ENCODE assay signal across 23 mouse cellular contexts in the genomic region with DNA sequence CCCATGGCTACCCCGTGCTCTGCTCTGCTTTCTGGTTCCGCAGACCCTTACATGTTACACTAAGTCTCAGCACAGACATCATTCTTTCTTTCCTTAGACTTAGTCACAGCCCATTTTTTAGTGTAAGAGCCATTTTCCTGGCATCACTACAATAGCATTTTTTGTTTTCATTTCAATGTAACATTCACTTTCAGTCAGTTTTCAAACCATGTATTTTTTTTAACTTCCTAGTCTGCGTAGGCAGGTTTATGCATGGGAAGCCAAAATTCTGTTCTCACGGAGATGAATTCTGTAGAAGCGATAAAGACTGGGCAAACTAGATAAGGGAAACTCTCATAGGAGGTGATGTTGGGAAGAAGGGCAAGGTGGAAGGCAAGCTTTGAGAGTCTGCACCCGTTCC. TPM values are rescaled to one million over a fixed set of nuclear protein-coding genes. Genes with fewer than 3 reads are reported as not detected.
"Had no signal": no experiment of that assay in that cellular context is flagged by ENCODE, and none has a peak within 500 bp of the region (broad histone marks: within the 10 kb centered on the region; RNA-seq: fewer than 3 reads in every experiment).

No protein-coding gene starts in this region.

- H3K9ac ChIP-seq: kidney, embryonic 15.5 days; liver, embryonic 13.5 days had no signal

- DNase-seq: kidney, adult 8-10 months; kidney, postnatal 10 days; kidney, postnatal 36 days; layer of hippocampus, postnatal 36 days; liver, embryonic 13.5 days; lung, postnatal 4 days; midbrain, embryonic 14.5 days; thymus, adult 18-20 months; thymus, postnatal 36 days had no signal

- H3K27me3 ChIP-seq: kidney, embryonic 15.5 days; liver, embryonic 13.5 days had no signal

- H3K9me3 ChIP-seq: kidney, embryonic 15.5 days; liver, embryonic 13.5 days had no signal

- H3K36me3 ChIP-seq: kidney, embryonic 15.5 days; liver, embryonic 13.5 days had no signal

- ATAC-seq: lung, postnatal 0 days had no signal

- H3K4me3 ChIP-seq: kidney, embryonic 15.5 days; left cerebral cortex, adult 2 months; liver, embryonic 13.5 days had no signal

- H3K4me2 ChIP-seq: kidney, embryonic 15.5 days; liver, embryonic 13.5 days; midbrain, embryonic 11.5 days had no signal

- H3K27ac ChIP-seq: kidney, embryonic 15.5 days; left cerebral cortex, adult 2 months; liver, embryonic 13.5 days had no signal

RNA-seq across cellular contexts. Expression of gene Mgp, which starts 13.9 kb away (rescaled TPM):
- total RNA-seq: megakaryocyte progenitor cell, adult 5-6 weeks; megakaryocyte-erythroid progenitor cell, adult 5-6 weeks had no signal

RNA-seq across cellular contexts. Expression of gene Art4, which starts 32.0 kb away (rescaled TPM):
- total RNA-seq: layer of hippocampus, postnatal 36 days; left cerebral cortex, adult 2 months; left cerebral cortex, postnatal 36 days had no signal
- polyA plus RNA-seq: midbrain, embryonic 14.5 days; neural tube, embryonic 14.5 days had no signal

RNA-seq across cellular contexts. Expression of gene Erp27, which starts 32.4 kb away (rescaled TPM):
- total RNA-seq: left cerebral cortex, postnatal 36 days; midbrain, postnatal 0 days had no signal
- polyA plus RNA-seq: midbrain, embryonic 11.5 days; midbrain, embryonic 14.5 days; midbrain, postnatal 0 days; neural tube, embryonic 14.5 days had no signal

RNA-seq across cellular contexts. Expression of gene Pde6h, which starts 34.1 kb away (rescaled TPM):
- polyA plus RNA-seq: limb, embryonic 11.5 days; liver, embryonic 13.5 days; liver, embryonic 16.5 days; midbrain, embryonic 11.5 days; midbrain, embryonic 14.5 days; neural tube, embryonic 11.5 days; neural tube, embryonic 14.5 days; small intestine, adult 2 months; stomach, embryonic 16.5 days had no signal
